Mouse (Mus musculus): ENCODE results near the gene Mnx1. TPM values are rescaled to one million over a fixed set of nuclear protein-coding genes. Genes with fewer than 3 reads are reported as not detected.

Mnx1 gene
- polyA plus RNA-seq, 1 experiment from 2014 or later = not detected

DNA sequence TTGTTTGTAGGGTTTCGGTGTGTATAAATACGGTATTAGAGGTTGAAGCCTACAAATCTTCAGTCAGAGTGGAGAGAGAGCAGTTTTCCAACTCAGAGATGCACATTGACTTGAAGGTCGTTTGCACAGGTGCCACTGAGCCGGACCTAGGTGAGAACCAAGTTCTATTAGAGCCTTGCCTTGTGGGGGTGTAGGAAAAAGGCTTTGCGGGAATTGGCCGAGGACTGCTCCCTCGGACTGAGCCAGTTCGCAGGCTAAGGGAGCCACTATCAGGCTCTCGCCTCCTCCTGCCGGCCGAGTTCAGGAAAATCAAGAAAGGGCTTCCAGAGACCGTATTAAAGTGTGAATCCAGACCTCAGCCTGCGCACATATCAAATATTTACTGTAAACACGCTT lies 926 bp upstream of the Mnx1 start:
- H3K27me3 ChIP-seq (ENCODE audit: control insufficient read depth, insufficient read depth, low read length) = peaks cover 96% of the 10 kb centered on the region
- H3K9ac ChIP-seq (ENCODE audit: low read length) = no peak overlapping the region
- H3K9me3 ChIP-seq (replicated peaks; ENCODE audit: control insufficient read depth, low read length) = no peaks in the 10 kb centered on the region; the same call in 1 of the 2 replicates
- H3K4me2 ChIP-seq (ENCODE audit: low read depth, low read length) = no peak overlapping the region; the same call in 1 of the 2 replicates
- under 1% methylated on average over 14 of the region's 14 CpGs for WGBS
- H3K27ac ChIP-seq (ENCODE audit: low read length) = no peak overlapping the region
- peak overlapping the region; percentile 44; the same call in 1 of the 2 replicates for H3K4me3 ChIP-seq (ENCODE audit: low read length)
- H3K4me1 ChIP-seq (ENCODE audit: control insufficient read depth, insufficient read depth, low read length) = peaks cover 11% of the 10 kb centered on the region
- H3K36me3 ChIP-seq (ENCODE audit: control insufficient read depth, insufficient read depth) = no peaks in the 10 kb centered on the region
- ATAC-seq (replicated peaks; ENCODE audit: extremely low read depth, insufficient read depth, low FRiP score) = no peak

DNA sequence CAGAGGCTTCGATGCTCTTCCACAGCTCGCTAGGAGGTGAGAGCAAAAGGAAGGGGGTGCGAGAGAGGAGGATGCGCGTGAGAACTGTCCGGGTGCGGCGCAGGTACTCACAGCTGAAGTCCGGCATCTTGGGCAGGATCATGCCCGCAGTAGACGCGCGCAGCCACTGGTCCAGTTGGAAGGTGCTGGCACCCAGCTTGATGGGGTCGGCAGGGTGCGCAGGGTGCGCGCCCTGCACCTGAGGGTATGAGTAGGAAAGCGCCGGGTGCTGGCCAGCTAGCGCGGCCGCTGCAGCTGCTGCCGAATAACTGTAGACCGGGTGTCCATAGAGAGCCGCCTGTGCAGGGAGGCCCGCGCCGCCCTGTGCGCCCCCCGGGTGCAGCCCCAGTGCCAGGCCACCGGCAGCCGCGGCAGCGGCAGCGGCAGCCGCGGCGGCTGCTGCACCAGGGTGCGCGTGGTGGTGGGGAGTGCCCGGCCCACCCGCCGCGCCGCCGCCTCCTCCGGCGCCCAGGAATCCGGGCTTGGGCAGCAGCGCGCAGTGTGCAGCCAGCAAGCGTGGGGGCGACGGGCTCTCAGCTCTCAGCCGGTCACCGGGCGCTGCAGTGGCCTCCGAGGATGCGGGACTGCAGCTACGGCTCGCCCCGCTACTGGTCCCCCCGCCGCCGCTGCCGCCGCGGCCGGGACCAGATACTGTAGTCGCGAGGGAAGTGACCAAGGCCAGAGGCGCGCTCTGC lies 629 bp downstream of the Mnx1 start:
- peak overlapping the region; percentile 65 for H3K4me2 ChIP-seq (ENCODE audit: low read depth, low read length)
- peaks cover 96% of the 10 kb centered on the region for H3K27me3 ChIP-seq (ENCODE audit: control insufficient read depth, insufficient read depth, low read length)
- ATAC-seq (replicated peaks; ENCODE audit: extremely low read depth, insufficient read depth, low FRiP score) = no peak
- peak overlapping the region; percentile 44 for H3K4me3 ChIP-seq (ENCODE audit: low read length)
- H3K9me3 ChIP-seq (replicated peaks; ENCODE audit: control insufficient read depth, low read length) = no peaks in the 10 kb centered on the region; the same call in 1 of the 2 replicates
- under 1% methylated on average over 69 of the region's 73 CpGs for WGBS
- no peaks in the 10 kb centered on the region for H3K36me3 ChIP-seq (ENCODE audit: control insufficient read depth, insufficient read depth)
- H3K9ac ChIP-seq (ENCODE audit: low read length) = no peak overlapping the region
- no peak overlapping the region for H3K27ac ChIP-seq (ENCODE audit: low read length)
- peaks cover 11% of the 10 kb centered on the region for H3K4me1 ChIP-seq (ENCODE audit: control insufficient read depth, insufficient read depth, low read length)

DNA sequence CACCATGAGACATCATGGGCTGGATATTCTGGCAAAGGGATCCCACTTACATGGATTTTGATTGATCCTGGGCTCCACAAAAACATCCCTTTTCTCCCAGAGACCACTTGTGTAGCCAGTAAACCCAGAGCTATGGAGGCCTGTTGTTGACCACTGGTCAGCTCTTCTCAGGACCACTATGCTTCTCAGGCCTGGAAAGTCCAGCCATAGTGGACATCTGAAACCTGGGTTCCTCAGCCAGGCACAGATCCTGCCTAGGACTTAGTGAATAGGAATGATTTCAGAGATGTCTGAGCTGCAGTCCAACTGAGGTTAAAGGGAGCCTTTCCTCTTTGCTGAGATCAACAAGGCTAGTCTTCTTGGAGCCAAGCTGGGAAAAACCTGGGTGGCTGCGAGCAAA lies 2.2 kb downstream of the Mnx1 start:
- H3K36me3 ChIP-seq (ENCODE audit: control insufficient read depth, insufficient read depth) = no peaks in the 10 kb centered on the region
- no peak overlapping the region for H3K4me3 ChIP-seq (ENCODE audit: low read length)
- no peaks in the 10 kb centered on the region; the same call in 1 of the 2 replicates for H3K9me3 ChIP-seq (replicated peaks; ENCODE audit: control insufficient read depth, low read length)
- H3K27me3 ChIP-seq (ENCODE audit: control insufficient read depth, insufficient read depth, low read length) = peaks cover 96% of the 10 kb centered on the region
- no peak for ATAC-seq (replicated peaks; ENCODE audit: extremely low read depth, insufficient read depth, low FRiP score)
- no peak overlapping the region for H3K27ac ChIP-seq (ENCODE audit: low read length)
- H3K4me2 ChIP-seq (ENCODE audit: low read depth, low read length) = no peak overlapping the region
- 0% methylated on average over 1 of the region's 1 CpGs for WGBS
- peaks cover 11% of the 10 kb centered on the region for H3K4me1 ChIP-seq (ENCODE audit: control insufficient read depth, insufficient read depth, low read length)
- no peak overlapping the region for H3K9ac ChIP-seq (ENCODE audit: low read length)

DNA sequence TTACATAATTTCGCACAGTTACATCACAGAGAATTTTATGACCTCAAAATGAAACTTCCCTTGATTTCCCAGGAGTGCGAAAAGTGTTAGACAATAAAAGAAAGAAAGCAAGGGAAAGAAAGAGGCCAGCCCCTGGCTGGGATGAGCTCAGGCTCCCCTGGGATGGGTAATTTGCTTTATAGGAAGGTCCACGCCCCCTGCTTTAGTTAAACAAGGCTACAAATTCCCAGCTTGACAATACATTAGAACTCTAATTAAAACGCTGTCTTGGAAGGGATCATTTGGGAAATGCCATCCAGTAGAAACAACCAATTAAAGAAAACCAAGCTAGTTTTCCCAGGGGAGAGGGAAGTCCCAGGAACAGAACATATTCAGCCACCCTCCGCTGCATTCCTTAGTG lies 2.7 kb downstream of the Mnx1 start:
- WGBS = 6% methylated on average over 5 of the region's 5 CpGs
- Histone ChIP-seq H3K36me3 (ENCODE audit: control insufficient read depth, insufficient read depth) (no peaks in the 10 kb centered on the region), H3K4me3 (ENCODE audit: low read length) (no peak overlapping the region), H3K4me2 (ENCODE audit: low read depth, low read length) (no peak overlapping the region), H3K27me3 (ENCODE audit: control insufficient read depth, insufficient read depth, low read length) (peaks cover 96% of the 10 kb centered on the region), H3K9ac (ENCODE audit: low read length) (no peak overlapping the region), H3K27ac (ENCODE audit: low read length) (no peak overlapping the region), H3K4me1 (ENCODE audit: control insufficient read depth, insufficient read depth, low read length) (peaks cover 11% of the 10 kb centered on the region), H3K9me3 (replicated peaks; ENCODE audit: control insufficient read depth, low read length) (no peaks in the 10 kb centered on the region; the same call in 1 of the 2 replicates)
- no peak for ATAC-seq (replicated peaks; ENCODE audit: extremely low read depth, insufficient read depth, low FRiP score)

GRCm38 (mm10) chr5:29475041-29475440 lies 3.2 kb downstream of the Mnx1 start:
- 4% methylated on average over 10 of the region's 10 CpGs for WGBS

DNA sequence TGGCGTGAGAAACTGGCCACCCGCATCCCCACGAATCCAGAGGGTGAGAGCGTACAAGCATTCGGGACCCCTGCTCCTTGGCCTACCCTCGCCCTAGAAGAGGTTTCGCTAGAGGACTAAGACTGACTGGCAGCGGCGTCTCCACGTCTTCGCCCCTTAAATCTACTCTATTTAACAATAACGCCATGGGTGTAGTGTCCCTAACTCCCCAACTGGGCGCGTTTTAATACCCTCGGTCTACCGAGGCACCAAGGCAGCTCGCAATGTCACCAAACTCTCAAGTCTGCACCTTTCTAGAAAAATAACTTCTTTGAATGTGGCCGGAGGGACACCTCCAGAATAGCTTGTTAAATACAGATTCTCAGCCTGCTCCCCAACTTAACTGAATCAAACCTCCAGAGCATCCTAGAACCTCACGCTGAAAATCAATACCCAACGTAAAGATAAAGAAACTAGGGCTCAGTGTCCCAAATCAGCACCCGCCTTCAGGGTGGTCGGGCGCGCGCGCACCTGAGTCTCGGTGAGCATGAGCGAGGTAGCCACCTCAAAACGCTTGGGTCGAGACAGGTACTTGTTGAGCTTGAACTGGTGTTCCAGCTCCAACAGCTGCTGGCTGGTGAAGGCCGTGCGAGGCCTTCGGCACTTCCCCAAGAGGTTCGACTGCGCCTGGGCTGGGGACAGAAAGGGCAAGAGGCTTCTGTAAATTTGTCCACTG lies 3.9 kb downstream of the Mnx1 start:
- Histone ChIP-seq H3K36me3 (ENCODE audit: control insufficient read depth, insufficient read depth) (no peaks in the 10 kb centered on the region), H3K4me2 (ENCODE audit: low read depth, low read length) (no peak overlapping the region), H3K27ac (ENCODE audit: low read length) (no peak overlapping the region), H3K4me3 (ENCODE audit: low read length) (no peak overlapping the region), H3K9me3 (replicated peaks; ENCODE audit: control insufficient read depth, low read length) (no peaks in the 10 kb centered on the region), H3K27me3 (ENCODE audit: control insufficient read depth, insufficient read depth, low read length) (peaks cover 97% of the 10 kb centered on the region), H3K4me1 (ENCODE audit: control insufficient read depth, insufficient read depth, low read length) (peaks cover 11% of the 10 kb centered on the region), H3K9ac (ENCODE audit: low read length) (no peak overlapping the region)
- WGBS = 3% methylated on average over 35 of the region's 35 CpGs
- ATAC-seq (replicated peaks; ENCODE audit: extremely low read depth, insufficient read depth, low FRiP score) = no peak

More at GRCm38 (mm10) chr5:29475041-29475440, 3.2 kb downstream of the Mnx1 start:
- no peak overlapping the region for H3K4me2 ChIP-seq (ENCODE audit: low read depth, low read length)
- H3K9ac ChIP-seq (ENCODE audit: low read length) = no peak overlapping the region
- no peaks in the 10 kb centered on the region; the same call in 1 of the 2 replicates for H3K9me3 ChIP-seq (replicated peaks; ENCODE audit: control insufficient read depth, low read length)
- H3K4me1 ChIP-seq (ENCODE audit: control insufficient read depth, insufficient read depth, low read length) = peaks cover 11% of the 10 kb centered on the region
- peaks cover 96% of the 10 kb centered on the region for H3K27me3 ChIP-seq (ENCODE audit: control insufficient read depth, insufficient read depth, low read length)
- H3K4me3 ChIP-seq (ENCODE audit: low read length) = no peak overlapping the region
- no peaks in the 10 kb centered on the region for H3K36me3 ChIP-seq (ENCODE audit: control insufficient read depth, insufficient read depth)
- no peak for ATAC-seq (replicated peaks; ENCODE audit: extremely low read depth, insufficient read depth, low FRiP score)
- no peak overlapping the region for H3K27ac ChIP-seq (ENCODE audit: low read length)

DNA sequence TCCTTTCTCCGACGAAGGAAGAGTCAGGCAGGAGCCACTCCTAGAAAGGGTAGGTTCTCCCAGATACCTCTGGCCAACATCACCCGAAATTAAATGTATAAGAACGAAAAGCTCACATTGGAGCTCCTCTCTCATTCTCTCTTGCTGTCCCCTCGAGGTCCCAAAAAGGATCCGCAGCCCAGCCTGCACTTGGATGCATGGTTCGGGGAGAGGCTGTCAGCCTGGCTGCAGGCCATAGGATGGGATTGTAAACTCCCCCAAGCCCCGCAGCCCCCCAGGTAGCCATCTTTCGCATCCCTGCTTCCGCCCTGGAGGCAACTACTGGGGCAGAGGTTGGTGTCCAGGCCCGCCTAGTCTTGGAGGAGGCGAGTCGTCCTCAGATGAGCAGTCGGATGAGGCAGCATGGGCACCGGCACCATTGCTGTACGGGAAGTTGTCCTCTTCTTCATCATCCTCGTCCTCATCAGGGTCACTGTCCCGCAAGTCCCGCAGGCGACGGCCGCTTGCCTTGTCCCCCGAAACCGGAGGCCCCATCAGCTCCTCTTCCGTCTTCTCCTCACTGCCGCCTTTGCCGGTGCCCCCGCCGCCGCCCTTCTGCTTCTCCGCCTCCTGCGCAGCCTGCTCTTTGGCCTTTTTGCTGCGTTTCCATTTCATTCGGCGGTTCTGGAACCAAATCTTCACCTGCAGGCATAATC lies 4.6 kb downstream of the Mnx1 start:
- ATAC-seq (replicated peaks; ENCODE audit: extremely low read depth, insufficient read depth, low FRiP score) = no peak
- peaks cover 98% of the 10 kb centered on the region for H3K27me3 ChIP-seq (ENCODE audit: control insufficient read depth, insufficient read depth, low read length)
- H3K4me3 ChIP-seq (ENCODE audit: low read length) = no peak overlapping the region
- WGBS = under 1% methylated on average over 35 of the region's 35 CpGs
- H3K9me3 ChIP-seq (replicated peaks; ENCODE audit: control insufficient read depth, low read length) = no peaks in the 10 kb centered on the region
- no peak overlapping the region for H3K4me2 ChIP-seq (ENCODE audit: low read depth, low read length)
- H3K4me1 ChIP-seq (ENCODE audit: control insufficient read depth, insufficient read depth, low read length) = peaks cover 6% of the 10 kb centered on the region; the same call in 1 of the 2 replicates
- H3K36me3 ChIP-seq (ENCODE audit: control insufficient read depth, insufficient read depth) = no peaks in the 10 kb centered on the region
- H3K27ac ChIP-seq (ENCODE audit: low read length) = no peak overlapping the region
- H3K9ac ChIP-seq (ENCODE audit: low read length) = no peak overlapping the region

- Histone ChIP-seq H3K36me3 (ENCODE audit: control insufficient read depth, insufficient read depth) (no peaks in the 10 kb centered on the region), H3K4me2 (ENCODE audit: low read depth, low read length) (no peak overlapping the region), H3K4me3 (ENCODE audit: low read length) (no peak overlapping the region), H3K9ac (ENCODE audit: low read length) (no peak overlapping the region), H3K4me1 (ENCODE audit: control insufficient read depth, insufficient read depth, low read length) (peaks cover 6% of the 10 kb centered on the region; the same call in 1 of the 2 replicates), H3K27me3 (ENCODE audit: control insufficient read depth, insufficient read depth, low read length) (peaks cover 93% of the 10 kb centered on the region), H3K9me3 (replicated peaks; ENCODE audit: control insufficient read depth, low read length) (no peaks in the 10 kb centered on the region), H3K27ac (ENCODE audit: low read length) (no peak overlapping the region)
- 2% methylated on average over 22 of the region's 22 CpGs for WGBS
- no peak for ATAC-seq (replicated peaks; ENCODE audit: extremely low read depth, insufficient read depth, low FRiP score)
These were observed 6.2 kb downstream of the Mnx1 start for GRCm38 (mm10) chr5:29471855-29472665.

Data from heart, embryonic 16.5 days (tissue).